Mouse (Mus musculus): ENCODE results near the gene Gba. TPM values are rescaled to one million over a fixed set of nuclear protein-coding genes. Genes with fewer than 3 reads are reported as not detected.
A peak's percentile ranks its signal among the peaks of the same experiment; 100 is the strongest.
"Not testable (repeated sequence)": the region's sequence is repeated elsewhere in the genome, so short reads cannot be mapped to it uniquely, and the experiment has no call there.

The Gba gene
- polyA plus RNA-seq (2015; fragmentation: Nextera tagmentation; extraction: Ambion mirVana): 32.7 and 34.8 TPM in 2 replicates

DNA sequence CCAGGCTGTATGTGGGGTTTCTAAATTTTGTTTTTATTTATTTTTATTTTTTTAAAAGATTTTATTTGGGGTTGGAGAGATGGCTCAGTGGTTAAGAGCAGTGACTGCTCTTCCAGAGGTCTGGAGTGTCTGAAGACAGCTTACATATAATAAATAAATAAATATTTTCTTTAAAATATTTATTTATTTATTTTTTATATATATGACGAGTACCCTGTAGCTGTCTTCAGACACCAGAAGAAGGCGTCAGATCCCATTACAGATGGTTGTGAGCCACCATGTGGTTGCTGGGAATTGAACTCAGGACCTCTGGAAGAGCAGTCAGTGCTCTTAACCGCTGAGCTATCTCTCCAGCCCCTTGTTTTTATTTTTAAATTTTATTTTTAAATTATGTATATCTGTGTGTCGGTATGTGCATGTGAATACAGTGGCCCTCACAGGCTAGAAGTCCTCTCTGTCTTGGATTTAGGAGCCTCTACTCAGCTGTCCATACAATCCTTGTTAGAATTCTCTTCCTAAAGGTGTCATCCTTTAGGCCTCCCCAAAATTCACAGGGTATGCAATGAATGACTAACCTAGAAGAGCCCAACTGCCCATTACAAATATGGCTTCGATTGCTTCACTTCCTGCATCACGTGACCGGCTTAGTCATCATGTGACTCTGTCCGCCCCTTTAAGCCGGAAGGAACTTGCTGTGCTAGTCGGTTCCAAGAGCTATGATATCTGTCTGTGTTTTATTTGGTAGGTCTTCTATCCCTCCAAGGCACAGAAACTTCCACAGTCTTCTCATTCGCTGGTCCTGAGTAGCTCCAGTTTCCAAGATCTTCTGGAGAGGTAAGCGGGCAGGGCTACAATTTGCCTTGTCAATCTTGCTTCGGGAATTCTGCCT is at the start of gene Gba:
Gene Gba (plus strand): TSS at position 676 of the 889 bp plus-strand sequence.
- WGBS: 24% methylated on average over 13 of the region's 13 CpGs
- Histone ChIP-seq H3K27me3 (replicated peaks) (no peaks in the 10 kb centered on the region), H3K27ac (replicated peaks) (no peak within 1 kb of the TSS)

GRCm38 (mm10) chr3:89156951-89157350 is 45.8 kb upstream of the Gba start:
- Histone ChIP-seq H3K27ac (replicated peaks) (no peak overlapping the region), H3K9me3 (no peaks in the 10 kb centered on the region), H3K4me2 (no peak overlapping the region), H3K9ac (no peak overlapping the region), H3K36me3 (no peaks in the 10 kb centered on the region), H3K4me3 (no peak overlapping the region), H3K27me3 (replicated peaks) (peaks cover 65% of the 10 kb centered on the region), H3K4me1 (peaks cover 17% of the 10 kb centered on the region)
- ATAC-seq (ENCODE audit: extremely low read depth, insufficient number of reproducible peaks, low FRiP score, low TSS enrichment): no peak
- WGBS: 76% methylated on average over 8 of the region's 8 CpGs

More for the DNA sequence above, at the start of gene Gba:
- Histone ChIP-seq H3K4me3 (peak within 1 kb of the TSS; percentile 69), H3K4me2 (peak within 1 kb of the TSS; percentile 80), H3K9me3 (no peaks in the 10 kb centered on the region), H3K36me3 (peaks cover 33% of the 10 kb centered on the region), H3K4me1 (peaks cover 5% of the 10 kb centered on the region), H3K9ac (peak within 1 kb of the TSS; percentile 84)
- ATAC-seq (ENCODE audit: extremely low read depth, insufficient number of reproducible peaks, low FRiP score, low TSS enrichment): peak; percentile 55; the same call in 1 of the 2 replicates

DNA sequence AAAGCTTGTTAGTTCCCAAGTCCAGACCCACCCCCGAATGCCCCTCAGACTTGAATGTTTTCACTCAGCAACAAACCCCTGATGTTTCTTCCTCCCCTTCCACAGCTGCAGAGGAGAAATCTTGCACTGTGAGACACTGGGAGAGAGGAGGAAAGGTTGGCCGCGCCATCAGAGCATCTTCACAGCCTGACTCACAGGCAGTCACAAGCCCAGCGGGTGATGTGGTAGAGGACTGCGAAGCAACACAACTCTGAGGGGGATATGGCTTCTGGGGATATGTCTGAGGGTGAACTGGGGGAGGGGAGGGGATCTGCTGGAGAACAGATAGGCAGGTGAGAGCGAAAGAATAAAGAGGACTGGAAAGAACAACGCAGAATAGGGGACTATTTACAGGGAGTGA is 44.1 kb upstream of the Gba start:
- Histone ChIP-seq H3K27me3 (replicated peaks) (peaks cover 50% of the 10 kb centered on the region), H3K36me3 (no peaks in the 10 kb centered on the region), H3K9me3 (no peaks in the 10 kb centered on the region), H3K9ac (no peak overlapping the region), H3K4me2 (0 out of 2 replicates have a peak overlapping the region, but pooled peaks have one; percentile 99), H3K27ac (replicated peaks) (no peak overlapping the region), H3K4me3 (peak overlapping the region; percentile 61; the same call in 1 of the 2 replicates), H3K4me1 (peaks cover 18% of the 10 kb centered on the region)
- no peak for ATAC-seq (ENCODE audit: extremely low read depth, insufficient number of reproducible peaks, low FRiP score, low TSS enrichment)
- WGBS: 22% methylated on average over 7 of the region's 7 CpGs

DNA sequence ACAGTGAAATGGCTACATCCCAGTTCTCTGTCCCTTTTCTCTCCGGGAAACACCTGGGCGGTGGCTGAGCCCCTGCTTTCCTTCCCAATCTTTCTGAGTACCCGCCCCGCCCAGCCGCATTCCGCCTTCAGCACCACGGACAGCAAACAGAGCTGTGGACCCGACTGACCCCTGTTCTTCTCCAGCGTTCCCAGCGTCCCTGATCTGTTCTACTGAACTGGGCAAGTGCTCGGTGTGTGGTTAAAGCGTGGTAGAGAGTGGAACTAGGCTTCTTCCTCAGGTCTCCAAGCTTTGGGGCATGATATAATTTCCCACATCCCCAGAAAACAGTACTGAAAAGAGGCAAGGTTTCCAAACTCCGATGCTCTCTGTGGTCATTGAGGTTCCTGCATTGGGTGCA is 43.5 kb upstream of the Gba start:
- 2% methylated on average over 13 of the region's 13 CpGs for WGBS
- Histone ChIP-seq H3K9me3 (no peaks in the 10 kb centered on the region), H3K9ac (0 out of 2 replicates have a peak overlapping the region, but pooled peaks have one; percentile 71), H3K27ac (replicated peaks) (no peak overlapping the region), H3K4me1 (peaks cover 23% of the 10 kb centered on the region), H3K4me3 (peak overlapping the region; percentile 61), H3K36me3 (no peaks in the 10 kb centered on the region), H3K27me3 (replicated peaks) (peaks cover 44% of the 10 kb centered on the region), H3K4me2 (peak overlapping the region; percentile 99)
- ATAC-seq (ENCODE audit: extremely low read depth, insufficient number of reproducible peaks, low FRiP score, low TSS enrichment): no peak

GRCm38 (mm10) chr3:89159616-89160344 is 42.9 kb upstream of the Gba start, which contains the start of gene Hcn3:
Gene Hcn3 (minus strand): TSS chr3:89160196.
- H3K4me3 ChIP-seq: peak within 1 kb of the TSS; percentile 61
- H3K27me3 ChIP-seq (replicated peaks): peaks cover 41% of the 10 kb centered on the region
- H3K27ac ChIP-seq (replicated peaks): no peak within 1 kb of the TSS
- no peaks in the 10 kb centered on the region for H3K9me3 ChIP-seq
- H3K4me1 ChIP-seq: peaks cover 24% of the 10 kb centered on the region
- WGBS: under 1% methylated on average over 61 of the region's 66 CpGs
- H3K36me3 ChIP-seq: no peaks in the 10 kb centered on the region
- H3K4me2 ChIP-seq: peak within 1 kb of the TSS; percentile 99
- peak within 1 kb of the TSS; percentile 71 for H3K9ac ChIP-seq
- ATAC-seq (ENCODE audit: extremely low read depth, insufficient number of reproducible peaks, low FRiP score, low TSS enrichment): peak; percentile 60; the same call in 1 of the 2 replicates

DNA sequence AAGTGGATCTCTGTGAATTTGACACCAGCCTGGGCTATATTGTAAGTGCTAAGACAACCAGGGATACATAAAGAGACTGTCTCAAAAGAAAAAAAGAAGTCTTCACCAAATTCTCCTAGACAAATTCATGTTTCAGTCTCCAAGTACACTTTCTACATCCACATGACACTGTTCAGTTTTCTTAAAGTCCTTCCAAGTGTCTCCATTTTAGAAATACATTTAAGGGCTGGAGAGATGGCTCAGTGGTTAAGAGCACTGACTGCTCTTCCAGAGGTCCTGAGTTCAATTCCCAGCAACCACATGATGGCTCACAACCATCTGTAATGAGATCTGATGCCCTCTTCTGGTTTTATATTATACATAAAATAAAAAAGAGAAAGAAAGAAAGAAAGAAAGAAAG is 41.5 kb upstream of the Gba start:
- Histone ChIP-seq H3K4me1 (peaks cover 34% of the 10 kb centered on the region), H3K27me3 (replicated peaks) (peaks cover 32% of the 10 kb centered on the region)
- H3K36me3 ChIP-seq; H3K27ac ChIP-seq (replicated peaks); H3K9me3 ChIP-seq; H3K9ac ChIP-seq; H3K4me3 ChIP-seq; ATAC-seq (ENCODE audit: extremely low read depth, insufficient number of reproducible peaks, low FRiP score, low TSS enrichment); H3K4me2 ChIP-seq: not testable (repeated sequence)

DNA sequence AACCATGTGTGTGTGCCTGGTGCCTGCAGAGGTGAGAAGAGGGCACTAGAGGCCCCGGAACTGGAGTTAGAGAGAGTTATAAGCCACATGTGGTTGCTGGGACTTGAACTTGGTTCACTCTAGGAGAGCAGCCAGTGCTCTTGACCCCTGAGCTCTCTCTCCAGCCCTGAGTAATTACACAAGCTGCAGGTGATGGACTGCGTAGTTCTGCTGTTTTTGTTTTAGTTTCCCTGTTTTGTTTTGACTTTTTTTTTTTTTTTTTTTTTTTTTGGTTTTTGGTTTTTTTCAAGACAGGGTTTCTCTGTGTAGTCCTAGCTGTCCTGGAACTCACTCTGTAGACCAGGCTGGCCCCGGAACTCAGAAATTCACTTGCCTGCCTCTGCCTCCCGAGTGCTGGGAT is 40.9 kb upstream of the Gba start:
- H3K27me3 ChIP-seq (replicated peaks): peaks cover 31% of the 10 kb centered on the region
- no peak overlapping the region for H3K27ac ChIP-seq (replicated peaks)
- peaks cover 40% of the 10 kb centered on the region for H3K4me1 ChIP-seq
- H3K9me3 ChIP-seq: no peaks in the 10 kb centered on the region
- H3K4me3 ChIP-seq: no peak overlapping the region
- no peak for ATAC-seq (ENCODE audit: extremely low read depth, insufficient number of reproducible peaks, low FRiP score, low TSS enrichment)
- H3K36me3 ChIP-seq: peaks cover 3% of the 10 kb centered on the region
- H3K4me2 ChIP-seq: no peak overlapping the region
- H3K9ac ChIP-seq: no peak overlapping the region
- WGBS: 78% methylated on average over 4 of the region's 4 CpGs

DNA sequence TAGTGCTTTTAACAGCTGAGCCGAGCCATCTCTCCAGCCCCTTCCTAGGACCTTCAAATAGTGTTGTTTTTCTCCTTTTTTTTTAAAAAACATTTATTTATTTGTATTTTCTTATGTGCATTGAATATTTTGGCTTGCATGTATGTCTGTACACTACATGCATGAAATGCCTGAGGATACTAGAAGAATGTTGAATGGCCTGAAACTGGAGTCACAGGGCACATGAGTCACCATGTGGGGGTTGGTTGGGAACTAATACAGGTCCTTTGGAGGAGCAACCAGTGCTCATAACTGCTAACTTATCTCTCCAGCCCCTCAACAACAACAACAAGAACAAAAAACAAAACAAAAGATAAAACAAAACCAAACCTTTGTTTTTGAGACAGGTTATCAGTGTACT is 39.6 kb upstream of the Gba start:
- H3K27me3 ChIP-seq (replicated peaks): peaks cover 19% of the 10 kb centered on the region
- ATAC-seq (ENCODE audit: extremely low read depth, insufficient number of reproducible peaks, low FRiP score, low TSS enrichment): no peak
- H3K4me3 ChIP-seq: no peak overlapping the region
- no peak overlapping the region for H3K27ac ChIP-seq (replicated peaks)
- WGBS: 74% methylated on average over 1 of the region's 1 CpGs
- peaks cover 16% of the 10 kb centered on the region for H3K36me3 ChIP-seq
- H3K9ac ChIP-seq: no peak overlapping the region
- no peak overlapping the region for H3K4me2 ChIP-seq
- no peaks in the 10 kb centered on the region for H3K9me3 ChIP-seq
- peaks cover 41% of the 10 kb centered on the region for H3K4me1 ChIP-seq

GRCm38 (mm10) chr3:89163643-89164245 is 39.0 kb upstream of the Gba start:
- ATAC-seq (ENCODE audit: extremely low read depth, insufficient number of reproducible peaks, low FRiP score, low TSS enrichment): no peak
- peak overlapping the region; percentile 99 for H3K9ac ChIP-seq
- H3K4me1 ChIP-seq: peaks cover 41% of the 10 kb centered on the region
- H3K27ac ChIP-seq (replicated peaks): peak overlapping the region; percentile 97; the same call in 1 of the 2 replicates
- peaks cover 22% of the 10 kb centered on the region for H3K36me3 ChIP-seq
- peak overlapping the region; percentile 90 for H3K4me3 ChIP-seq
- WGBS: 71% methylated on average over 5 of the region's 5 CpGs
- no peaks in the 10 kb centered on the region for H3K9me3 ChIP-seq
- H3K27me3 ChIP-seq (replicated peaks): peaks cover 13% of the 10 kb centered on the region
- H3K4me2 ChIP-seq: peak overlapping the region; percentile 92

DNA sequence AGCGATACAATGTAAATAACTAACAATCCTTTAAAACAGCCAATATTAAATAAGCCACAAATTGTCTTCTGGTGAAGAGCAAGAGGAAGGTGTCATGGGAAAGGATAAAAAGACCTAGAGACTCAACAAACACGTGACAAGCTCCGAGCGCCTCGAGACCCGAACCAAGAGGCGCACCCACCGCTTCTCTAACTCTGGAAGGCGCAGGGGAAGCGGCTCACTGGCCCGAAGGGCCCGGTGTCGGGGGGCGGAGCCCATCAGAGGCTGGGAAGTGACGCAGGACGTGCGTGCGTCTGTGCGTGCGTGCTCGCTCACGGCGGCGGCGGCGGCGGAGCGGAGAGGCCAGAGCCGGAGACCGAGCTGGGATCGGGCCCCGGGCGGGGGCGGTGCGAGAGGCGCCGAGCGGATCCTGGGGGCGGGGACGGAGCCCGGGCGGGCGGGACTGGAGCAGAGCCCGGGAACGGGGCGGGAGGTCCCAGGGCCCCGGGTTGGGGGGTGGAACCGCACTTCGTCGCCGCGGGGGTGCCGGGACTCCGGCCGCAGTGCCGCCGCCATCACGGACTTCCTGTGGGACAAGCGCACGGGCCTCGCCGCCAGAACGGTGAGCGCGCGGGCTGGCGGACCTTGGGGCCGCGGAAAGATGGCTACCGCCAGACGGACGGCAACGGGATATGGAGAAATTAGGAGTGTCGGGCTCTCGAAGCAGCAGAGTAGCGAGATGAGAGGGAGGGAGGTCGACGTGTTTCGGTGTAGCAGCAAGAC is 38.0 kb upstream of the Gba start, which contains the start of gene Clk2:
Gene Clk2 (plus strand): TSS at position 290 of the 762 bp plus-strand sequence.
- Histone ChIP-seq H3K9ac (peak within 1 kb of the TSS; percentile 99), H3K27ac (replicated peaks) (peak within 1 kb of the TSS; percentile 97), H3K4me1 (peaks cover 31% of the 10 kb centered on the region), H3K4me3 (peak within 1 kb of the TSS; percentile 90), H3K27me3 (replicated peaks) (peaks cover 3% of the 10 kb centered on the region), H3K36me3 (peaks cover 32% of the 10 kb centered on the region), H3K4me2 (peak within 1 kb of the TSS; percentile 92), H3K9me3 (no peaks in the 10 kb centered on the region)
- ATAC-seq (ENCODE audit: extremely low read depth, insufficient number of reproducible peaks, low FRiP score, low TSS enrichment): peak; percentile 93
- under 1% methylated on average over 77 of the region's 79 CpGs for WGBS
